Mouse (Mus musculus) intestine, postnatal 0 days (tissue): ENCODE measurements around the gene Plcb2. TPM values are rescaled to one million over a fixed set of nuclear protein-coding genes. Genes with fewer than 3 reads are reported as not detected.

Source experiments
- ATAC-seq: fragments of 200-750 bp; cut with Nextera tagmentation; 2 replicates; pipeline ENCODE4 v1.8.0; 2017; ENCODE audit warnings: mild to moderate bottlenecking, moderate TSS enrichment, moderate library complexity
- H3K27ac ChIP-seq: fragments of 300-500 bp; sonication (generic); 2 replicates; pipeline ENCODE4 v1.5.1; 2014; ENCODE audit warnings: mild to moderate bottlenecking, low read depth, low read length, moderate library complexity
- H3K27me3 ChIP-seq: fragments of 300-500 bp; sonication (generic); replicated peaks from 2 replicates; pipeline ENCODE4 v1.6.1; 2014; ENCODE audit warnings: low read length, mixed read lengths; ENCODE audit not compliant: control insufficient read depth, insufficient read depth
- H3K36me3 ChIP-seq: fragments of 300-500 bp; sonication (generic); 2 replicates; pipeline ENCODE4 v1.6.1; 2014; ENCODE audit warnings: mild to moderate bottlenecking, moderate library complexity; ENCODE audit not compliant: control insufficient read depth, insufficient read depth
- H3K4me1 ChIP-seq: fragments of 300-500 bp; sonication (generic); replicated peaks from 2 replicates; pipeline ENCODE4 v1.6.1; 2014; ENCODE audit warnings: antibody characterized with exemption, low read length, mixed read lengths; ENCODE audit not compliant: control insufficient read depth, insufficient read depth
- H3K4me2 ChIP-seq: fragments of 300-500 bp; sonication (generic); replicated peaks from 2 replicates; pipeline ENCODE4 v1.6.1; 2014; ENCODE audit warnings: low read depth, mild to moderate bottlenecking, moderate library complexity
- H3K4me3 ChIP-seq: fragments of 300-500 bp; sonication (generic); 2 replicates; pipeline ENCODE4 v1.5.1; 2014; ENCODE audit warnings: low read depth, low read length
- H3K9ac ChIP-seq: fragments of 300-500 bp; sonication (generic); 2 replicates; pipeline ENCODE4 v1.6.1; 2014; ENCODE audit warnings: mild to moderate bottlenecking, low read depth, low read length
- H3K9me3 ChIP-seq: fragments of 300-500 bp; sonication (generic); 2 replicates; pipeline ENCODE4 v1.6.1; 2016; ENCODE audit warnings: mixed run types; ENCODE audit not compliant: control insufficient read depth
- CTCF ChIP-seq: sonication (generic); IDR thresholded peaks from 2 replicates; pipeline ENCODE4 v1.5.1; 2016; ENCODE audit warnings: low read depth, mild to moderate bottlenecking, control low read depth, antibody characterized with exemption, moderate library complexity
- WGBS: fragments of 180-500 bp; shearing (Covaris S2); extraction: QIAGEN DNeasy Blood & Tissue Kit; methylation state at CpG from one replicate; pipeline ENCODE4 v1.1.7; 2014; 5-methylcytosine and 5-hydroxymethylcytosine counted together
- polyA plus RNA-seq: library from polyadenylated mRNA; unstranded; fragments of >200 nt; fragmentation: Nextera tagmentation; extraction: Ambion mirVana; gene quantifications from 2 replicates; pipeline ENCODE4 v1.2.1, GENCODE M21; 2015

The Plcb2 gene
- polyA plus RNA-seq, 1 experiment from 2014 or later, result 0.59 TPM

DNA sequence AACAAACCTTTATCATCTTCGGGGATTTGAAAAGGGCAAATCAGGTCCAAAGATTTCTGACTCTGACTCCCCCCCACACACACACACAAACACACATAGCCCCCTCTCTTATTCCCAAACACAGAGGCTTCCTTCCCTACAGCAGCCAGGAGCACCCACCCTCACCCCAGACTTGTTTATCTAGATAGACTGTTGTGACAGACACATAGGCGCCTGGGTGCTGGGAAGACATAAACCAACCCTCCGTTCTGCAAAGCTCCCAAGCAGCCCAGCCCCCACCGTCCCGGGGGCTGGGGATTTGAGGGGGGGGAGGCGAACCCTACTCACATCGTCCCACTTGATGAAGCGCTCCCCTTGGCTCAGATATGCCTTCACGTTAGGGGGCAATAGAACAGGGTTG is 327 bp downstream of the Plcb2 start:
- peaks cover 4% of the 10 kb centered on the region; the same call in 1 of the 2 replicates for H3K27me3 ChIP-seq
- no peaks in the 10 kb centered on the region for H3K9me3 ChIP-seq
- H3K27ac ChIP-seq, result peak overlapping the region; percentile 28; the same call in 1 of the 2 replicates
- ATAC-seq, result no peak; the same call in 1 of the 2 replicates
- H3K36me3 ChIP-seq, result no peaks in the 10 kb centered on the region
- WGBS, result 22% methylated on average over 9 of the region's 9 CpGs
- no peak overlapping the region for H3K9ac ChIP-seq
- H3K4me2 ChIP-seq, result peak overlapping the region; percentile 44
- TF ChIP-seq CTCF, result no peak
- no peak overlapping the region for H3K4me3 ChIP-seq
- H3K4me1 ChIP-seq, result no peaks in the 10 kb centered on the region

DNA sequence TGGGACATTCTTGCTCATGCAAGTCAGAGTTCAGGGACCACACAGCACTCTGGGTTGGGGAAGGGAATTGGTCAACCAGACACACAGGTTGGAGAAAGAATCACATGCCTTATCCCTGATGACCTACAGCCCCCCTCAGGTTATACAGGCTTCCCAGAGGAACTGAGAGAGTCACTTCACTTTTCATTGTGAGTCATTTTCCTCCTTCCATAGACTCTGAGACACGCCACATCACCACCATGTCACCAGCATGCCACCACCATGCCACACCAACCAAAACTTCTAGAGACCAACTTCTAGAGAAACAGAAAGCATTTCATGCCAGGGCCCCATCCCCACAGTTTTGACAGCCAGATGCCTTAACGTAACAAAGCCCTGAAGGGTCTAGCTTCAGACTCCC is 1.4 kb downstream of the Plcb2 start:
- Histone ChIP-seq H3K4me1 (no peaks in the 10 kb centered on the region), H3K4me3 (no peak overlapping the region), H3K9ac (no peak overlapping the region), H3K4me2 (no peak overlapping the region), H3K36me3 (no peaks in the 10 kb centered on the region), H3K27ac (no peak overlapping the region), H3K27me3 (peaks cover 4% of the 10 kb centered on the region; the same call in 1 of the 2 replicates), H3K9me3 (no peaks in the 10 kb centered on the region)
- WGBS, result 93% methylated on average over 2 of the region's 2 CpGs
- no peak for ATAC-seq
- TF ChIP-seq CTCF, result no peak

DNA sequence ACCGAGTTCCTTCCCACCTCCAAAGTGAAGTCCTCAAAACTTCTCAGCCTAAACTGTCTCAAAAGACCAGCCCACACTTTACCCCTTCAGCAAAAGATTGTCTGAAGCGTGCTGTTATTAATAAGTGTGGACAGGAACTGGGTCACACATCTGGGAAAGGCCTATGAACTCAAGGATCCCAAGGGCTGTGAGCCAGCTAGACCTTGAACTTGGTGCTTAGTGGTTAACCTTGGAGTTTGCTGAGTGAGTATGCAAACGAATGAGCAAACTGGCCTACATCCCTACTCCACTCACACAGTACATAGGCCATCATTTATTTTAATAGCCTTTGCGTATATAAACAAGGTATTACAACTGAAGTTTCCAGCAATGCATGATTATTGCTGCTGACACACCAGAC is 2.7 kb downstream of the Plcb2 start:
- Histone ChIP-seq H3K4me2 (no peak overlapping the region), H3K36me3 (no peaks in the 10 kb centered on the region), H3K9ac (no peak overlapping the region), H3K9me3 (no peaks in the 10 kb centered on the region), H3K27ac (no peak overlapping the region), H3K4me3 (no peak overlapping the region), H3K27me3 (peaks cover 7% of the 10 kb centered on the region; the same call in 1 of the 2 replicates), H3K4me1 (no peaks in the 10 kb centered on the region)
- TF ChIP-seq CTCF, result no peak
- WGBS, result 71% methylated on average over 4 of the region's 4 CpGs
- no peak for ATAC-seq

DNA sequence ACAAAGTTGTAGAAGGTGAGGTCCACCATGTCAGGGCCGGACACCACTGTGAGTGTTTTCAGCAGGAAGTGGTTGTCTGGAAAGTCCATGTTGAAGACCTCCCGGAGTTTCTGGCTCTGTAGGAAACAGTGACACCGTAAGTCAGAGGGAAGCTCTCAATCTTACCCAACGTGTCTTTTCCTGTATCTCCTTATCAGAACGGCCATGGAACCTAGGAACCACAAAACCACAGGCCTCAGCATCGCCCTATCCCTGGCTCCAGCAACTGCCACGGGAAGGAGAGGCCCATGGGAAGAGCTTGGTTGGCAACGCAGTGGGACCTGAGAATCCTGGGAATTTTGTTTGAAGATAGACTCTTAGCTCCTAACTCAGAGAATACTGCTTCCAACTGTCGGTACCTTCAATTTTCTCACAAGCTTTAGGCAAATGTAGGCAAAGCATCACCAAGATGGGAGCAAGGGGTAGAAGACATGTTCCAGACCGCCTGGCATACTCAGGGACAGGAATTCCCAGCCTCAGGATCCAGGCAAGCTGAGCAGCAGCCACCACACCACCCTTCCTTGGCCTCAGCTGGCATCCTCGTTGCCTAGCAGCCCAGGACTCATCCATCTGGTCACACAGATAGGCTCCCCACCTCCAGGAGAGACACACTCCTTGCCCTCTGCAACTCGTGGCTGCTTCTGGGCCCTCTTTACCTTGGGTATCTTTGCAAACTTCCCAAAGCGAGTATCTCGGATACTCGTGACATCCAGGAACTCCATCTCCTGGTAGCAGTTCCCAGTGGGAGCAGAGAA is 4.3 kb downstream of the Plcb2 start:
- Histone ChIP-seq H3K4me3 (no peak overlapping the region), H3K4me2 (no peak overlapping the region), H3K4me1 (no peaks in the 10 kb centered on the region), H3K9me3 (no peaks in the 10 kb centered on the region), H3K36me3 (no peaks in the 10 kb centered on the region), H3K27ac (no peak overlapping the region), H3K9ac (no peak overlapping the region), H3K27me3 (peaks cover 7% of the 10 kb centered on the region; the same call in 1 of the 2 replicates)
- TF ChIP-seq CTCF, result no peak
- 75% methylated on average over 15 of the region's 15 CpGs for WGBS
- no peak for ATAC-seq

DNA sequence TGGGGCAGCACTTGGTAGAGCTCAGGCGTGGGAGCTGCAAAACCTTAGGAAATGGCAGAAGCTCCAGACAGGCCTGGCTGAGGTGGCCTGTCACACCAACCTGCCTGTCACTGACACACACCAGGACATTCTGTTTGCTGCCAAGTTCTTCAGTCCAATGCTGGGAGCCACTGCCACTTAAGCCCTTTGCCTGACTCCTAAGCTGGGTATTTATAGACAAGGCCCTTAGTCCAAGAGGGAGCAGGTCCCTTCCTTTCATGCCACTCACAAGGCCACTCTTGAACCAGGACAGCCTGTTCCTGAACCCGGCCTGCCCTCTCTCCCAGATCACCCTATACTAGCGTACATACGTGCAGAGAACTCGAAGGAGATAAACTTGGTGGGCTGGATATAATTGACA is 11.6 kb downstream of the Plcb2 start:
- WGBS, result 82% methylated on average over 5 of the region's 5 CpGs
- TF ChIP-seq CTCF, result no peak

DNA sequence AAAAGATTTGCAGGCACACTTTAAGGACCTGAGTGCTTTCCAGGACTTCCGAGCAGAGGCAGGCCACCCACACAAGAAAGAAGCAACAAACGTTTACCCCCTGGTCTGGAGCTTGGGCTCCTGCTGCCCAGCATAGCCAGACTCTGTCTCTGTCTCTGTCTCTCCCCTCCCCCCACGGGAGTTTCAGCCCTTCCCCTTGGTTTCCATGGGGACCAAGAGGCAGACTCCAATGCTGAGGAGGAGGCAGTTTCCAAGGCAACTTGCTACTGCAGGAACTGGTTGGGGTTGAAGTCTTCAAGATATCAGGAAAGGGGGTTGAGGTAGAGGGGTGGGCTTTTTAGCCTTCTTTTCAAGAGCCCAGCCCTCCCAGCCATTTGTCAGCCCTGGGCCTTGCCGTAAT is 14.0 kb downstream of the Plcb2 start:
- no peak overlapping the region for H3K9ac ChIP-seq
- WGBS, result 41% methylated on average over 4 of the region's 4 CpGs
- H3K27me3 ChIP-seq, result peaks cover 28% of the 10 kb centered on the region
- H3K27ac ChIP-seq, result no peak overlapping the region
- no peaks in the 10 kb centered on the region for H3K9me3 ChIP-seq
- H3K4me2 ChIP-seq, result no peak overlapping the region
- 0 out of 2 replicates have a peak, but pooled peaks cover 4% of the 10 kb centered on the region for H3K4me1 ChIP-seq
- ATAC-seq, result no peak
- H3K36me3 ChIP-seq, result no peaks in the 10 kb centered on the region
- no peak overlapping the region for H3K4me3 ChIP-seq
- TF ChIP-seq CTCF, result no peak

More for the DNA sequence above, 11.6 kb downstream of the Plcb2 start:
- Histone ChIP-seq H3K9me3 (no peaks in the 10 kb centered on the region), H3K4me1 (no peaks in the 10 kb centered on the region), H3K9ac (no peak overlapping the region), H3K4me2 (no peak overlapping the region), H3K36me3 (no peaks in the 10 kb centered on the region), H3K27ac (no peak overlapping the region), H3K4me3 (no peak overlapping the region), H3K27me3 (peaks cover 16% of the 10 kb centered on the region)
- ATAC-seq, result no peak
